Mouse (Mus musculus) hindbrain, embryonic 10.5 days (tissue): Measurements from ENCODE around the gene Gm5965. TPM values are rescaled to one million over a fixed set of nuclear protein-coding genes. Genes with fewer than 3 reads are reported as not detected.

Experiments used
- DNase-seq: peaks from one replicate; pipeline ENCODE4 v3.0.0-alpha.2; 2017; ENCODE audit warnings: low spot score
- H3K27ac ChIP-seq: fragments of 300-500 bp; sonication (generic); 2 replicates; pipeline ENCODE4 v1.5.1; 2016; ENCODE audit warnings: mild to moderate bottlenecking, moderate library complexity
- H3K27me3 ChIP-seq: fragments of 300-500 bp; sonication (generic); 2 replicates; pipeline ENCODE4 v1.6.1; 2016; ENCODE audit warnings: mild to moderate bottlenecking; ENCODE audit not compliant: poor library complexity, insufficient read depth, severe bottlenecking
- H3K36me3 ChIP-seq: fragments of 300-500 bp; sonication (generic); 2 replicates; pipeline ENCODE4 v1.6.1; 2016; ENCODE audit warnings: mild to moderate bottlenecking, moderate library complexity
- H3K4me1 ChIP-seq: fragments of 300-500 bp; sonication (generic); replicated peaks from 2 replicates; pipeline ENCODE4 v1.6.1; 2016; ENCODE audit warnings: mild to moderate bottlenecking
- H3K4me3 ChIP-seq: fragments of 300-500 bp; sonication (generic); 2 replicates; pipeline ENCODE4 v1.5.1; 2016; ENCODE audit warnings: mild to moderate bottlenecking, moderate library complexity
- H3K9me3 ChIP-seq: fragments of 300-500 bp; sonication (generic); 2 replicates; pipeline ENCODE4 v1.6.1; 2016; ENCODE audit warnings: mild to moderate bottlenecking, moderate library complexity
- WGBS: fragments of 180-500 bp; shearing (Covaris S2); methylation state at CpG from one replicate; pipeline ENCODE4 v1.1.7; 2016; 5-methylcytosine and 5-hydroxymethylcytosine counted together
- polyA plus RNA-seq: library from polyadenylated mRNA; unstranded; fragments of >200 nt; fragmentation: Nextera tagmentation; extraction: Ambion mirVana; gene quantifications from 2 replicates; pipeline ENCODE4 v1.2.1, GENCODE M21; 2016

Gene Gm5965
- polyA plus RNA-seq, 1 experiment from 2014 or later: not detected

- Histone ChIP-seq H3K4me3 (no peak overlapping the region), H3K27ac (no peak overlapping the region), H3K4me1 (no peaks in the 10 kb centered on the region), H3K27me3 (no peaks in the 10 kb centered on the region), H3K9me3 (no peaks in the 10 kb centered on the region), H3K36me3 (no peaks in the 10 kb centered on the region)
- whole genome bisulfite sequencing: 85% methylated on average over 3 of the region's 3 CpGs
- DNase-seq: no peak
Observed at GRCm38 (mm10) chr16:88826978-88827377, 49.3 kb downstream of the Gm5965 start.

Other genes starting within 250 kb of the Gm5965 start
- 1.3 and 2.3 TPM in 2 replicates for gene Cldn8, start 214.7 kb upstream of the Gm5965 start, polyA plus RNA-seq
- not detected in 2 replicates for gene Krtap24-1, start 165.6 kb upstream of the Gm5965 start, polyA plus RNA-seq
- gene 2310079G19Rik, start 150.2 kb upstream of the Gm5965 start, polyA plus RNA-seq: not detected in 2 replicates
- gene Krtap26-1, start 130.1 kb upstream of the Gm5965 start, polyA plus RNA-seq: not detected in 2 replicates
- gene Krtap27-1, start 106.2 kb upstream of the Gm5965 start, polyA plus RNA-seq: not detected in 2 replicates
- gene 2310061N02Rik, start 69.9 kb upstream of the Gm5965 start, polyA plus RNA-seq: not detected in 2 replicates
- gene Krtap13-1, start 49.0 kb upstream of the Gm5965 start, polyA plus RNA-seq: not detected in 2 replicates
- not detected in 2 replicates for gene Krtap13, start 26.3 kb upstream of the Gm5965 start, polyA plus RNA-seq
- gene 2310034C09Rik, start 19.0 kb upstream of the Gm5965 start, polyA plus RNA-seq: not detected in 2 replicates
- not detected in 2 replicates for gene 2310057N15Rik, start 3.7 kb upstream of the Gm5965 start, polyA plus RNA-seq
- not detected in 2 replicates for gene Gm20741, start 34.3 kb downstream of the Gm5965 start, polyA plus RNA-seq
- not detected in 2 replicates for gene Krtap15, start 42.3 kb downstream of the Gm5965 start, polyA plus RNA-seq
- not detected in 2 replicates for gene Krtap14, start 48.2 kb downstream of the Gm5965 start, polyA plus RNA-seq
- not detected in 2 replicates for gene Krtap19-1, start 91.5 kb downstream of the Gm5965 start, polyA plus RNA-seq
- not detected in 2 replicates for gene Krtap19-2, start 96.4 kb downstream of the Gm5965 start, polyA plus RNA-seq
- not detected in 2 replicates for gene Krtap19-3, start 100.1 kb downstream of the Gm5965 start, polyA plus RNA-seq
- not detected in 2 replicates for gene Krtap19-4, start 107.2 kb downstream of the Gm5965 start, polyA plus RNA-seq
- not detected in 2 replicates for gene Krtap19-5, start 118.6 kb downstream of the Gm5965 start, polyA plus RNA-seq
- gene Krtap19-9b, start 154.4 kb downstream of the Gm5965 start, polyA plus RNA-seq: not detected in 2 replicates
- not detected in 2 replicates for gene Krtap16-3, start 185.0 kb downstream of the Gm5965 start, polyA plus RNA-seq
- not detected in 2 replicates for gene Krtap22-2, start 232.9 kb downstream of the Gm5965 start, polyA plus RNA-seq
- gene Gm10229, start 237.4 kb downstream of the Gm5965 start, polyA plus RNA-seq: not detected in 2 replicates